Mouse (Mus musculus) forebrain, embryonic 16.5 days (tissue): ENCODE data around the gene Ntrk1. TPM values are rescaled to one million over a fixed set of nuclear protein-coding genes. Genes with fewer than 3 reads are reported as not detected.

ENCODE experiments used
- ATAC-seq: fragments of 200-750 bp; cut with Nextera tagmentation; 2 replicates; pipeline ENCODE4 v1.8.0; 2017; ENCODE audit warnings: mild to moderate bottlenecking, moderate library complexity
- H3K27ac ChIP-seq: fragments of 300-500 bp; sonication (generic); 2 replicates; pipeline ENCODE4 v1.5.1; 2014; ENCODE audit warnings: low read length, control low read depth
- H3K27me3 ChIP-seq: fragments of 300-500 bp; sonication (generic); replicated peaks from 2 replicates; pipeline ENCODE4 v1.6.1; 2014; ENCODE audit warnings: low read length; ENCODE audit not compliant: control insufficient read depth, insufficient read depth
- H3K36me3 ChIP-seq: fragments of 300-500 bp; sonication (generic); 2 replicates; pipeline ENCODE4 v1.6.1; 2014; ENCODE audit not compliant: control insufficient read depth, insufficient read depth
- H3K4me1 ChIP-seq: fragments of 300-500 bp; sonication (generic); replicated peaks from 2 replicates; pipeline ENCODE4 v1.6.1; 2014; ENCODE audit warnings: low read length; ENCODE audit not compliant: control insufficient read depth, insufficient read depth
- H3K4me2 ChIP-seq: fragments of 300-500 bp; sonication (generic); 2 replicates; pipeline ENCODE4 v1.6.1; 2014; ENCODE audit warnings: mild to moderate bottlenecking, low read length, control low read depth
- H3K4me3 ChIP-seq: fragments of 300-500 bp; sonication (generic); replicated peaks from 2 replicates; pipeline ENCODE4 v1.5.1; 2014; ENCODE audit warnings: mild to moderate bottlenecking, low read length, control low read depth
- H3K9ac ChIP-seq: fragments of 300-500 bp; sonication (generic); replicated peaks from 2 replicates; pipeline ENCODE4 v1.6.1; 2014; ENCODE audit warnings: low read depth, low read length, control low read depth
- H3K9me3 ChIP-seq: fragments of 300-500 bp; sonication (generic); 2 replicates; pipeline ENCODE4 v1.6.1; 2016; ENCODE audit warnings: low read length; ENCODE audit not compliant: control insufficient read depth
- WGBS: fragments of 180-500 bp; shearing (Covaris S2); extraction: QIAGEN DNeasy Blood & Tissue Kit; methylation state at CpG from one replicate; pipeline ENCODE4 v1.1.7; 2014; 5-methylcytosine and 5-hydroxymethylcytosine counted together
- polyA plus RNA-seq: library from polyadenylated mRNA; unstranded; fragments of >200 nt; fragmentation: Nextera tagmentation; extraction: Ambion mirVana; gene quantifications from 2 replicates; pipeline ENCODE4 v1.2.1, GENCODE M21; 2015

Ntrk1 gene
- polyA plus RNA-seq, 1 experiment from 2014 or later = 2.1 TPM

DNA sequence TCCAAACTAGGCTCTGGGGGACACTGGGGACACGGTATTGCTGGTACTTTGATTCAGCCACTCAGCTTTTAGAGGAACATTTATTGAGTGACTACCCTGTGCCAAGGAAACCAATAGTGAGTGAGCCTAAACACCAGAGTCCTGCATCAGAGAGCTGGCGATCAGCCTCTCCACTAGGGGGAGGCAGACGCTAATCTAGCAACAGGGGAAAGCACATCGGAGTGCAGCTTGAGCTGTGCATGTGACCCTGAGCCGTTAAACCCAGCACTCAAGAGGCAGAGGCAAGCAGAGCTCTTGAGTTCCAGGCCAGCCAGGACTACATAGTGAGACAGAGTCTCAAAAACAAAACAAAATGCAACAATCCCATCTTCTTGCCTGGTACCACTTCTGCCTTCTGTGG, 45.9 kb downstream of the Ntrk1 start:
- Histone ChIP-seq H3K4me1 (peaks cover 6% of the 10 kb centered on the region; the same call in 1 of the 2 replicates), H3K4me2 (no peak overlapping the region), H3K9ac (no peak overlapping the region), H3K36me3 (no peaks in the 10 kb centered on the region), H3K4me3 (no peak overlapping the region), H3K27me3 (no peaks in the 10 kb centered on the region), H3K27ac (no peak overlapping the region), H3K9me3 (no peaks in the 10 kb centered on the region)
- ATAC-seq = no peak
- 21% methylated on average over 5 of the region's 5 CpGs for WGBS

DNA sequence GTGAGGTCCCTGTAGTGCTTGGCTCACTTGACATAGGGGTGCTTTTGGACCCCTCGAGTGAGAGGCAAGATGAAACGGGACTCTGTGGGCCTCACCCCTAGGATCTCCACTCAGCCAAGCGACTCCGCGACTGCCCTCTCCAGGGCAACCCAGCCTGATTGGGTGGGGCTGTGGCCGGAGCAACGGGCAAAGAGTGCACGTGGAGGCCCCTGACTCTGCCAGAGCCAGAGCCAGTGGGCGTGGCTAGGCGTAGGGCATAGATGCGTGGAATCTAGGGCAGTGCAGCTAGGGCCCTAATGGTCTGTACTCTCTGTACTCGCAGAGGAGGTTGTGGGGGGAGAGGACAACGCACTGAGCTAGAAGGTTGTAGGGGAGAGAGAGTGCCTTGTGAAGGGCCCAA, 46.5 kb downstream of the Ntrk1 start, which contains the start of gene Lrrc71:
Gene Lrrc71 (minus strand): TSS at position 195 of the 400 bp plus-strand sequence.
- 46% methylated on average over 13 of the region's 13 CpGs for WGBS
- H3K27ac ChIP-seq = no peak within 1 kb of the TSS
- H3K9me3 ChIP-seq = no peaks in the 10 kb centered on the region
- ATAC-seq = 0 out of 2 replicates have a peak, but pooled peaks have one; percentile 37
- no peak within 1 kb of the TSS for H3K9ac ChIP-seq
- no peak within 1 kb of the TSS for H3K4me2 ChIP-seq
- no peak within 1 kb of the TSS for H3K4me3 ChIP-seq
- peaks cover 6% of the 10 kb centered on the region; the same call in 1 of the 2 replicates for H3K4me1 ChIP-seq
- H3K27me3 ChIP-seq = no peaks in the 10 kb centered on the region
- H3K36me3 ChIP-seq = no peaks in the 10 kb centered on the region

DNA sequence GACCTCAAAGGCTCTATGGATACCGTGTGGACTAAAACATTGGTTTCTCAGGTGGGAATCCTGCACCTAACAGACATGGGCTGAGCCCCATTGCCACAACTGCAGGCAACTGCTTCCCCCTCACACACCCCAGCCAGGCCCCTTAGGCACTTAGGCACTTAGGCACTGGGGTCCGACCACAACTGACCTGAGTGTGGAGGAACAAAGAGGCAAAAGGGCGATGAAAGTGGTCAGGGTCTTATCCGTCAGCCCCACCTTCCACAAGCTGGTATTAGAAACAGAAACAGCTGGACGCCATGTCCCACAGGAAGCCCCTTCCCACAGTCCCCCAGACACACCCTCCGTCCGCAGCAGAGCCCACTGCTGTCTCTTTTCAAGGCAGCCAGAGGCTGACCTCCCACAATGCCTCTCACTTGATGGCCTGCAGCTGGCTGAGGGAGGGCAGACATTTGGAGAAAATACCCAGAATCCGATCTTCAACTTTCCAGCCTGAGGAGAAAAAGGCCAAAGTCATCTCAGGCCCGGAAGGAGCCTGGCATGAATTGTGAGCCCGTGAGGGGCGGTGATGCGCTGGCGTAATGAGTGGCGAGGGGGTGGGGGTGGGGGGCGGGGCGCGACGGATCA, 49.8 kb downstream of the Ntrk1 start:
- 40% methylated on average over 18 of the region's 18 CpGs for WGBS
- H3K9ac ChIP-seq = peak overlapping the region; percentile 20; the same call in 1 of the 2 replicates
- H3K9me3 ChIP-seq = no peaks in the 10 kb centered on the region
- H3K4me3 ChIP-seq = no peak overlapping the region
- H3K4me1 ChIP-seq = peaks cover 6% of the 10 kb centered on the region; the same call in 1 of the 2 replicates
- 0 out of 2 replicates have a peak overlapping the region, but pooled peaks have one; percentile 9 for H3K4me2 ChIP-seq
- no peaks in the 10 kb centered on the region for H3K27me3 ChIP-seq
- H3K36me3 ChIP-seq = no peaks in the 10 kb centered on the region
- no peak for ATAC-seq
- no peak overlapping the region for H3K27ac ChIP-seq

DNA sequence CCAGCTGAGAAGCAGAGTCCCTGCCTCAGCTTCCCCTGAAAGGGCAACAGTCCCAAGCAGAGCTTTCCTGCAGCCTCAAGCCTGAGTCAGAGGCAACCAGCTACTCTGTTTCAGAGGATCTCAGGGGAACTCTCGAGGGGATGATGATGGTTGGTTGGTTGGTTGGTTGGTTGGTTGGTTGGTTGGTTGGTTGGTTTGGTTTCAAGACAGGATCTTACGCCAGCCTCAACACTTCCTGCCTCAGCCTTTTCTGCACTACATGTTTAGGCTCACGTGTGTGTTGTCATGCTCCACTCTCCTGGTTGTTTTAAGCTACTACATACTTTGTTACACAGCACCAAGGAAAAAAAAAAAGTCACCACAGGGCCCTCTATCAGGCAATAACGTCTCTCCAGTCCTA, 51.0 kb downstream of the Ntrk1 start:
- H3K4me2 ChIP-seq = no peak overlapping the region
- WGBS = 83% methylated on average over 4 of the region's 4 CpGs

DNA sequence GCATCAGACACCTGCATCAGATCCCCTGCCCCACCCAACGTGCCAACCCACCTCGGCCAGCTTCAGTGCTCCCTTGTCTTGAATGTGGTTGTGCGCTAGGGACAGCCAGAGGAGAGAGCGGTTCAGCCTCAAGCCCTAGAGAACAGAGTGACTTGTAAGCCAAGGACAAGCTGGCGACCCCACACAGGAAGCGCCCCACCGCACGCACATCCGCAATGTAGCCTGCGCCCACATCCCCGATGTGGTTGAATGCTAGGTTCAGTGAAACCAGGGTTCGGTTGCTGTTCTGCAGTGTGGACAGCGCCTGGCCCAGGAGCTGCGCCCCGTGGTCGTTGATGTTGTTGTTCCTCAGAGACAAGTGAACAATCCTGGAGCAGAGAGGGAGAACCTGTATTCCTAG, 52.2 kb downstream of the Ntrk1 start:
- Histone ChIP-seq H3K4me2 (no peak overlapping the region), H3K4me3 (no peak overlapping the region), H3K4me1 (peaks cover 6% of the 10 kb centered on the region; the same call in 1 of the 2 replicates), H3K9me3 (no peaks in the 10 kb centered on the region), H3K27me3 (no peaks in the 10 kb centered on the region), H3K9ac (no peak overlapping the region), H3K36me3 (peaks cover 4% of the 10 kb centered on the region; the same call in 1 of the 2 replicates), H3K27ac (no peak overlapping the region)
- WGBS = 91% methylated on average over 16 of the region's 16 CpGs
- no peak for ATAC-seq

More for the DNA sequence above, 51.0 kb downstream of the Ntrk1 start:
- Histone ChIP-seq H3K9ac (no peak overlapping the region), H3K4me1 (peaks cover 6% of the 10 kb centered on the region; the same call in 1 of the 2 replicates), H3K27ac (no peak overlapping the region), H3K9me3 (no peaks in the 10 kb centered on the region), H3K4me3 (no peak overlapping the region), H3K27me3 (no peaks in the 10 kb centered on the region), H3K36me3 (no peaks in the 10 kb centered on the region)
- no peak for ATAC-seq

DNA sequence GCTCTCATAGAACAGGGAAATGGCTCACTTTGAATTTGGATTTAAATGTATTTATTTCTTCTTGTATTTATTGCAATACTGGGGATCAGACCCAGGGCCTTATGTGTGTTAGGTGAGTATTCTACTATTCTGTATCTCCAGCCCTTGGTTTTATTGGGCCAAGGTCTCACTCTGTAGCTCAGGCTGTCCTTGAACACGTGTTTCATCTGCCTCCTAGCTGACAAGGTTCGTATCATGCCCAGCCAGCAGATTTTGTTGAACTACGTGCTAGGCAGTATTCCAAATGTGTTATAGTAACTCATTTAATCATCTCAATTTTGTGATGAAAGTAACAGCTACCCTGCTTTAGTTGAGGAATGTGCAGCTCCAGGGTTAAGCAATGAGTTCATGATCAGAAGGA, 52.9 kb downstream of the Ntrk1 start:
- peaks cover 11% of the 10 kb centered on the region for H3K36me3 ChIP-seq
- H3K9ac ChIP-seq = no peak overlapping the region
- ATAC-seq = no peak
- H3K27me3 ChIP-seq = no peaks in the 10 kb centered on the region
- WGBS = 71% methylated on average over 3 of the region's 3 CpGs
- peaks cover 6% of the 10 kb centered on the region; the same call in 1 of the 2 replicates for H3K4me1 ChIP-seq
- H3K27ac ChIP-seq = no peak overlapping the region
- H3K4me2 ChIP-seq = no peak overlapping the region
- no peaks in the 10 kb centered on the region for H3K9me3 ChIP-seq
- no peak overlapping the region for H3K4me3 ChIP-seq

DNA sequence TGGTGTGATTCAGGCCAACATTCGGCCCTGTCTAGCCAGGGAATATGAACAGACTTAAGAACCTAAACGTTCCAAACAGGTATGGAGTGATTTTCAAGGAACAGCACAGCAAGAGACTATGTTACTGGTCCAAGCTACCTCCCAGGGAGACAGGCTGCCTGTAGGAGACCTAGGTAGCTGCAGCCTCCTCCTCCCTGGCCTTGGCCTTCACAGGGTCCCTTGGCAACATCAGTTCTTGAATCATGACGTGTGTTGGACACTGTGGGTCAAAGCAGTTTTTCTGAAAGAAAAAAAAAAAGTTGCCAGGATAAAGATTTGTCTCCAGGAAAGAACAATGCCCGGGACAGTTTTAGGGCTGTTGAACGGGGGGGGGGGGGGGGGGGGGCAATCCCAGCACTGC, 56.1 kb downstream of the Ntrk1 start:
- Histone ChIP-seq H3K27ac (no peak overlapping the region), H3K4me2 (no peak overlapping the region), H3K36me3 (peaks cover 28% of the 10 kb centered on the region), H3K4me1 (no peaks in the 10 kb centered on the region), H3K9ac (no peak overlapping the region), H3K9me3 (no peaks in the 10 kb centered on the region), H3K4me3 (no peak overlapping the region), H3K27me3 (no peaks in the 10 kb centered on the region)
- WGBS = 69% methylated on average over 5 of the region's 5 CpGs
- no peak for ATAC-seq

DNA sequence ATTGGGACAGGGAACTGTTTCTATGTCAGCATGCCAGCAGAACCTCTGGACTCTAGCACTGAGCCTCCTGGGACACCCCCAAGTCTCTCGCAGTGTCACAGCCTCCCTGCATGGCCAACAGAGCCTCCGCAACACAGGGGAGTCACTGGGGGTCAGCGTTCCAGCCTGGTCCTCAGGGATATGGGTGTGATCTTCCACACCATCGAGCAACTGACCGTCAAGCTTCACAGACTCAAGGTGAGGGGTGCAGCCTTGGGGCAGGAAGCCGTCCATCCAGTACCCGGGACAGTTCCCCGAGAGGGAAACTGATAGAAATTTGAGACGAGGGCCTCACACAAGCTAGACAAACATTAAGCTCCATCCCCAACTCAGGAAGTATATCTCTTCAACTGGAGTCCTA, 59.6 kb downstream of the Ntrk1 start:
- no peak overlapping the region for H3K9ac ChIP-seq
- peaks cover 39% of the 10 kb centered on the region for H3K36me3 ChIP-seq
- H3K4me2 ChIP-seq = no peak overlapping the region
- 92% methylated on average over 9 of the region's 9 CpGs for WGBS
- no peaks in the 10 kb centered on the region for H3K4me1 ChIP-seq
- no peak overlapping the region for H3K27ac ChIP-seq
- no peaks in the 10 kb centered on the region for H3K9me3 ChIP-seq
- H3K27me3 ChIP-seq = no peaks in the 10 kb centered on the region
- ATAC-seq = no peak
- no peak overlapping the region for H3K4me3 ChIP-seq

DNA sequence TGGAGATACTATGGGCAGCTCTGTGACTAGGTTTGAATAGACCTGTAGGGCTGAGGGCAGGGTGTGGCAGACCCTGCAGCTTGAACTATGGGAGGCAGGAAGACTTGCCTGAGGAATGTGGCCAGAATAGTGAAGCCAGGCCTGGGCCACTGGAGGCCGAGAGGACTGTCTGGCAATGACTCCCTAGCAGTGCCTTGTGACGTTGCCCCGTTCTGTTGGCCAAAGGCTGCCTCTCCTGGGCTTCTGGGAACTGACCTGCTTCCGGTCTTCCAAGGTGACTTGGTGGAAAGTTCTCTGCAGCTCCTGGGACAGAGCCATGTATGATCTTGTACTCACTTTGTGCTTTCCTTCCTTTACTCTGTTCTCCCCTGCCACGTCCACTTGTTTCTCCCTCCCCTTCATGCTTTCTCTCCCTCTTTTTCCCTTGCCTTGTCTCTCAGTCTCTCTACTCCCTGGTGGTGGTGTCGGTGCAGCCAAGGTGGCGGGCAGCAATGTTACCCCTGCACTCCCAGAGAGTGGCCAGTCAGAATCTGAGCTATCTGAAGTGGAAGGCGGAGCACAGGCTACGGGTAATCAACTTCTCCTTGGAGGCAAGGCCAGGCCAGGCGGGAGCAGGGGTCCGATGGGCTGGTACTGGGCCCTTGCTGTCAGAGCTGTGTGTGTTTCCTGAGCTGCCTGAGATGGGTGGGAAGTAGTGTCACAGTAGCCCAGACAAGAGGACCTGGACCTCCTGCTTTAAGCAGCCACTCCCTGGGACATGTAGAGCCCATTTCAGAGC, 60.8 kb downstream of the Ntrk1 start:
- no peak for ATAC-seq
- Histone ChIP-seq H3K4me2 (no peak overlapping the region), H3K27me3 (no peaks in the 10 kb centered on the region), H3K36me3 (peaks cover 43% of the 10 kb centered on the region), H3K27ac (no peak overlapping the region), H3K9me3 (no peaks in the 10 kb centered on the region), H3K9ac (no peak overlapping the region), H3K4me3 (no peak overlapping the region), H3K4me1 (no peaks in the 10 kb centered on the region)
- 92% methylated on average over 11 of the region's 11 CpGs for WGBS
